Mouse (Mus musculus) neutrophil, adult 5-6 weeks (primary cell): ENCODE data around the gene Tysnd1. TPM values are rescaled to one million over a fixed set of nuclear protein-coding genes. Genes with fewer than 3 reads are reported as not detected.

Experiments
- ATAC-seq: fragments of 151-379, 151-347 bp; 2 replicates; pipeline ENCODE4 v1.8.0; 2017; ENCODE audit warnings: mild to moderate bottlenecking, moderate TSS enrichment; ENCODE audit not compliant: insufficient number of reproducible peaks, poor library complexity, low FRiP score, severe bottlenecking; ENCODE audit errors: extremely low read depth
- total RNA-seq: library from RNA; stranded (forward); fragments of 200-1000 nt; gene quantifications from 2 replicates; pipeline ENCODE4 v1.2.3, GENCODE M21; 2017

Tysnd1 gene
- total RNA-seq, 1 experiment from 2014 or later = 8.7 TPM

GRCm38 (mm10) chr10:61679545-61679944 lies 15.8 kb upstream of the Tysnd1 start:
- no peak for ATAC-seq

DNA sequence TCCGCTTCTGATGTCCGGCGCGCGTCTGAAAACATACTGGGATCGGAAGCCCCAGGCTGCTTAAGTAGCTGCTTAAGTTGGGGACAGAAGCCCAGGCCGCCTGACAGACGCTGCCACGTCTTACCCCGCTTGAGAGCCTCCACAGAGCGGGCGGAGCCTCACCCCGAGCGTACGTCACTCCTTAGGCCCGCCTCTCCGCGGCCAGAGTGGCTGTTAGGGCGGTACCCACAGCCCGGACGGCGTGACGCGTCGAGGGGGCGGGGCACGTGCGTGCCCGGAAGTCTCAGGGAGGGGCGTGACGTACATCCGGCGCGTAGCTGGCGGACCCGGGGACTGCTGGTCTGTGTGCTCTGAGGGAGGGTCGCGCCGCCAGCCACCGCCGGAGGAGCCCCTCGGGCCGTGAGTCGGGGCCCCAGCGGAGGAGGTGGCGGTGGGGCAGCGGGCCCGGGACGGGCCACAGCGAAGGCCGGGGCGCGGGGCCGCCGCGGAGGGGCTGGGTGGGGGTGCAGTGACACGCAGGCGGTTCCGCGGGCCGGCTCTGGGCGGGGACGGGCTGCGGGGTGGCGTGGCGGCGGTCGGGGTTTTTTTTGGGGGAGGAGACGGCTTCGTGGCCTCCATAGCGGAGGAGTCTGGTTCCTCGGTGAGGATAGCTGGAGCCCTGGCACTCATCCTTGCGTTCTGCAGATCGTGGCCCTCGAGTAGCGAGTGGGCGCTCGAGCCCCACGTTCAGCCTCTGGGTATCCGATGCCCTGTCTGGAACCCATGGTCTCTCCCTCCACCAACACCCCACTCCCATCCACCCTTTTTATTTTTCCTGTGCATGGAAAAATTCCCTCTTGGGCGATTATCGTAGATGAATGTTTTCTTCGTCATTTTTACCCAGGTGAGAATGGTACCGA lies 15.1 kb upstream of the Tysnd1 start, which contains the start of gene Sar1a:
Gene Sar1a (plus strand): TSS at position 285 of the 899 bp plus-strand sequence.
- peak; percentile 99 for ATAC-seq

DNA sequence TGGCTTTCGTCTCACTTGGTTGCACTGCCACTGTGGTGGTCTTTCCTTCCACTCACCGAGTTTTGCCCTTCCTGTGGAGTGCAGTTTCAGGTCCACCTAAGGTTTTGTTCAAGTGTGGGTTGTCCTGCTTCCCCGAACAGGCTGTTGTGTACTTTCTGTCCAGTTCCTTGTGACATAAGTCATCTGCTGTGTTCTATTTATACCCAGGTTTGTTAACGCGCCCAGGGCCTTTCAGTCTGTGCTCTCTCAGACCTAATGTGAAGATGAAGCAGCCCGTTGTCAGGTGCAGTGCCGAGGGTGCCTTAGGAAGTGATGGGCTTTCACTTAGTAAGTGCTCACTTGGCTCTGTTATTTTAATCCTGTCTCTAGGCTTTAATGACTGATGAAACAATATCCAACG lies 5.9 kb upstream of the Tysnd1 start:
- ATAC-seq = no peak

- no peak for ATAC-seq
These were observed 1.8 kb upstream of the Tysnd1 start for GRCm38 (mm10) chr10:61693563-61693962.

GRCm38 (mm10) chr10:61695703-61696559 lies 617 bp downstream of the Tysnd1 start:
- no peak for ATAC-seq

- ATAC-seq = no peak
These were observed 1.2 kb downstream of the Tysnd1 start for GRCm38 (mm10) chr10:61696560-61696823.

- no peak for ATAC-seq
These were observed 1.7 kb downstream of the Tysnd1 start for GRCm38 (mm10) chr10:61697028-61697427.

DNA sequence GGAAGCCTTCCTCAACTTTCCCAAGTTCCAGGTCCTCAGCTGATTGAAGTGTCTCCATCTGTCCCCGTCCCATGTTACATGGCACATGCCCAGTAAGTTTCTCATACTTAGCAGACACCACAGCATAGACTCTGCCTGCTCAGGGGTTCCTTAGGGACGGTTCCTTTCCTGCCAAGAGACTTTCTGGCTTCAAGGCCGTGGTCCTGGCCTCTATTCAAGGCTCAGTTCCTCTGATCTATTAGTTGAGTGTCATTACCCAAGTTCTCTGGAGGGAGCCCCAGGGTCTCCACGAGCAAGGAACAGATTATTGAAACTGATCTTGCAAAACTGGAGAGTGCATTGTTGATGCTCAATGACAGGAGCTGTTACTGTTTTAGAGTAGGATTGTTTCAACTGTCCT lies 9.3 kb downstream of the Tysnd1 start:
- no peak for ATAC-seq

- ATAC-seq = no peak
These were observed 11.4 kb downstream of the Tysnd1 start for GRCm38 (mm10) chr10:61706412-61707375.

DNA sequence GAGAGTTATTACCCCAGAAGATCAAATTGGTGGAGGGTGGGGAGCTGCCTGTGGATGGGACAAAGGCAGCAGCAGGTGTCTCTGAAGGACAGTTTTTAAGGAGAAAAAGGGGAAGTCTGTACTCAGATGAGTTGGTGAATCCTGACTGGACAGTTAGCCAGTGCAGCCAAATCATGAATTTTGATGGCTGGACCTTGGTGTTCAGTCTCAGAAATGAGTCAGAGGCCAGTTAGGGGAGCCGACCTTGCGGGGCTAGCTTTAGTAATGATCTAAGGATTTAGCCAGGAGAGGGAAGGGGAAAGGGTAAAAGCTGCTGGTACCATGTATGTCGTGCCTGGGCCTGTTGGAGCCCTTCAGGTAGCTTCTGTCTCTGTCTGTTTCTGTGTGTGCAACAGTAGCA lies 18.3 kb downstream of the Tysnd1 start:
- ATAC-seq = no peak

- no peak for ATAC-seq
These were observed 18.8 kb downstream of the Tysnd1 start for GRCm38 (mm10) chr10:61714146-61714545.

GRCm38 (mm10) chr10:61714771-61715461 lies 19.6 kb downstream of the Tysnd1 start, which contains the start of gene Aifm2:
Aifm2 (plus strand) TSS chr10:61715263.
- ATAC-seq = peak; percentile 63

DNA sequence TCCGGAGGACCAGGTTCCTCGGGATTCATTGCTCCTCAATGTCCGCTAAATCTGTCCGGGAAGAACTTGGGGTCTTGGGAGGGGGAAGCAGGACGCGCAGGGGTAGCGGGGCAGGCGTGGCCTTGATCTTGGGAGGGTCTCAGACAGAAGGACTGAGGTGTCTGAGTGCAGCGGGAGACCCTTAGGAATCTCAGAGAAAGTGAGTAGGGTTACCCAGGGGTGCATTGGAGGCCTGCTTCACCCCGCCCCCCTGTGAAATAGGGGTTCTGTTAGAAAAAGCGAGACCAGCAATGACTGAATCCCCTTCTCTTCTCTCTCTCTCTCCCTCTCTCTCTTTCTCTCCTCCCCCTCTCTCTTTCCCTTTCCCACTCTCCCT lies 20.1 kb downstream of the Tysnd1 start:
- ATAC-seq = no peak

DNA sequence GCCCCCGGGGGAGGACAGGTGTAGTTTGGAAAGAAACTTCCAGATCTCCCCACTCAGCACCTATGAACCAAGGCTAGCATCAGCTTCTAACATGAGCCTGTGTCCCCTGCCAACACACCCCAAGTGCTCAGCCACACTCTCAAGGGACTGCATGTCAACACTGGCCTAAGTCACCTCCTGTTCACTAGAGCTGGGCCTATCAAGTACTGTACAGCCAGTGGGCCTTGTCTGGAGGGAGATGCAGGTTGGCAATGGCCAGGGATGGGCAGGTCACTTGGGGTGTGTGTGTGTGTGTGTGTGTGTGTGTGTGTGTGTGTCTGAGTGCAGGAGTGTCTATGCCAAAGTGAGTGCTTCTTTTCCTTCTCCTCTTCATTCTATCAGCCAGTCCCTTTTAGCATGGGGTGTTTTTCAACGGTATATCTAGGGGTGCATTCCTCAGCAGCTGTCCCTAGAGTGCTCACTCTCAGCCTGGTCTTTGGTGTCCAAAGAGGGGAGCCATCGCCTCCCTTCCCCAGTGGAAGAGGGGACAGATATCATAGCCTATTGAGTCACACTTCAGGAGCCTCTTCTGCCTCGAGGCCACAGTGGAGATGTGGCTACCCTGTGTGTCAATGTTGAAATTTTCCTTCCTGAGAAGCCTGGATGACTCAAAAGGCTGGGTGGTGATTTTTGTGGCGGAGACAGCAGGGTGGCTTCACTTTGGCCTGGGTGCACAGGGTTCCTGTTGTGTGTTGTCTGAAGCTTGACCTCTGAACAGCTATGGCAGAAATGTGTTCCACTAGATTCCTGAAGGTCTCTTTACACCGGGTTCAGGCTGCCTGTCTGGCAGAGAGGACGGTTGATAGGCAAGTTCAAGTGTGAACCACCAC lies 20.9 kb downstream of the Tysnd1 start:
- ATAC-seq = no peak

GRCm38 (mm10) chr10:61717406-61718296 lies 22.3 kb downstream of the Tysnd1 start:
- no peak for ATAC-seq

DNA sequence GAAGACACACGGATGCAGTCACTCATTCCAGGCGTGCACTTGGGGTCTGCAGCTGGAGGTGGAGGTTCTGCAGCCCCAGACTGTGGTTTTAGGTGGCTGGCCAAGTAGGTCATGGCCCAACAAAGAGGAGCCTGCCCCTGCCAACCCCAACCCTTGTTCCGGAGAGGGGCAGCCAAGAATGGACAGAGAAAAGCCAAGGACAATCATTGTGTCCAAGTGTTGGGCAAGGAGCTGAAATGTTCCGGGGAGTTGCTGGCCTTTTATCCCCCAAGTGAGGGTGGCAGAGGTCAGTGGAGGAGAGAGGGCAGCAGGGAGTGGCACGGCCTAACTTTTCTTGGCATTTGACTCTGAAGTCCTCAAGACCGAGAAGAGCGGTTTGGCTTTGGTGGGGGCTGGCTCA lies 25.0 kb downstream of the Tysnd1 start:
- ATAC-seq = no peak

- no peak for ATAC-seq
These were observed 26.9 kb downstream of the Tysnd1 start for GRCm38 (mm10) chr10:61722215-61722614.
